Mouse (Mus musculus) lung, embryonic 15.5 days (tissue): ENCODE results near the gene Inpp4a. TPM values are rescaled to one million over a fixed set of nuclear protein-coding genes. Genes with fewer than 3 reads are reported as not detected.

ENCODE experiments used
- ATAC-seq: fragments of 200-750 bp; cut with Nextera tagmentation; 2 replicates; pipeline ENCODE4 v1.8.0; 2017; ENCODE audit warnings: moderate number of reproducible peaks, borderline replicate concordance; ENCODE audit not compliant: low FRiP score, low TSS enrichment; ENCODE audit errors: extremely low read depth
- H3K27ac ChIP-seq: fragments of 300-500 bp; sonication (generic); 2 replicates; pipeline ENCODE4 v1.5.1; 2015; ENCODE audit warnings: moderate library complexity, mild to moderate bottlenecking, inconsistent platforms
- H3K27me3 ChIP-seq: fragments of 300-500 bp; sonication (generic); 2 replicates; pipeline ENCODE4 v1.6.1; 2015; ENCODE audit warnings: inconsistent platforms
- H3K36me3 ChIP-seq: fragments of 300-500 bp; sonication (generic); 2 replicates; pipeline ENCODE4 v1.6.1; 2015; ENCODE audit warnings: inconsistent platforms
- H3K4me1 ChIP-seq: fragments of 300-500 bp; sonication (generic); 2 replicates; pipeline ENCODE4 v1.6.1; 2015; ENCODE audit warnings: inconsistent platforms
- H3K4me2 ChIP-seq: fragments of 300-500 bp; sonication (generic); 2 replicates; pipeline ENCODE4 v1.6.1; 2015; ENCODE audit warnings: inconsistent platforms, mild to moderate bottlenecking, moderate library complexity
- H3K4me3 ChIP-seq: fragments of 300-500 bp; sonication (generic); 2 replicates; pipeline ENCODE4 v1.5.1; 2015; ENCODE audit warnings: mild to moderate bottlenecking, inconsistent platforms
- H3K9ac ChIP-seq: fragments of 300-500 bp; sonication (generic); 2 replicates; pipeline ENCODE4 v1.6.1; 2015; ENCODE audit warnings: inconsistent platforms
- H3K9me3 ChIP-seq: fragments of 300-500 bp; sonication (generic); 2 replicates; pipeline ENCODE4 v1.6.1; 2016; ENCODE audit warnings: inconsistent platforms
- WGBS: fragments of 180-500 bp; shearing (Covaris S2); methylation state at CpG from one replicate; pipeline ENCODE4 v1.1.7; 2015; 5-methylcytosine and 5-hydroxymethylcytosine counted together
- polyA plus RNA-seq: library from polyadenylated mRNA; unstranded; fragments of >200 nt; fragmentation: Nextera tagmentation; extraction: Ambion mirVana; gene quantifications from 2 replicates; pipeline ENCODE4 v1.2.1, GENCODE M21; 2015

Gene Inpp4a
- polyA plus RNA-seq, 1 experiment from 2014 or later, result 13.6 TPM

GRCm38 (mm10) chr1:37429366-37430296, 130.0 kb downstream of the Inpp4a start, which contains the start of the genes Coa5 and Unc50:
Gene Coa5 (minus strand): TSS chr1:37430103.
Gene Unc50 (plus strand): TSS chr1:37430139.
- H3K27me3 ChIP-seq, result no peaks in the 10 kb centered on the region
- 2% methylated on average over 57 of the region's 57 CpGs for WGBS
- H3K4me2 ChIP-seq, result peak within 1 kb of the TSS; percentile 77
- peak; percentile 98 for ATAC-seq
- H3K9me3 ChIP-seq, result no peaks in the 10 kb centered on the region
- H3K4me3 ChIP-seq, result peak within 1 kb of the TSS; percentile 91
- H3K4me1 ChIP-seq, result peaks cover 24% of the 10 kb centered on the region
- H3K27ac ChIP-seq, result peak within 1 kb of the TSS; percentile 69
- peaks cover 37% of the 10 kb centered on the region for H3K36me3 ChIP-seq
- H3K9ac ChIP-seq, result peak within 1 kb of the TSS; percentile 96

- Histone ChIP-seq H3K4me3 (peak overlapping the region; percentile 91), H3K9me3 (no peaks in the 10 kb centered on the region), H3K4me1 (peaks cover 24% of the 10 kb centered on the region), H3K27ac (peak overlapping the region; percentile 69), H3K9ac (peak overlapping the region; percentile 96), H3K4me2 (peak overlapping the region; percentile 77), H3K36me3 (peaks cover 37% of the 10 kb centered on the region), H3K27me3 (no peaks in the 10 kb centered on the region)
- ATAC-seq, result peak; percentile 23; the same call in 1 of the 2 replicates
- WGBS, result under 1% methylated on average over 40 of the region's 40 CpGs
Observed at GRCm38 (mm10) chr1:37430297-37430840, 130.7 kb downstream of the Inpp4a start.

- WGBS, result 91% methylated on average over 3 of the region's 3 CpGs
- no peak for ATAC-seq
- peaks cover 66% of the 10 kb centered on the region for H3K36me3 ChIP-seq
- peaks cover 7% of the 10 kb centered on the region for H3K4me1 ChIP-seq
- no peak overlapping the region for H3K4me2 ChIP-seq
- H3K9me3 ChIP-seq, result no peaks in the 10 kb centered on the region
- no peak overlapping the region for H3K9ac ChIP-seq
- H3K4me3 ChIP-seq, result no peak overlapping the region
- H3K27me3 ChIP-seq, result no peaks in the 10 kb centered on the region
- no peak overlapping the region for H3K27ac ChIP-seq
Observed at GRCm38 (mm10) chr1:37436419-37436818, 136.8 kb downstream of the Inpp4a start.

GRCm38 (mm10) chr1:37442848-37443835, 143.5 kb downstream of the Inpp4a start:
- 89% methylated on average over 16 of the region's 16 CpGs for WGBS
- no peak overlapping the region for H3K4me3 ChIP-seq
- no peak overlapping the region for H3K9ac ChIP-seq
- H3K27me3 ChIP-seq, result no peaks in the 10 kb centered on the region
- no peak overlapping the region for H3K4me2 ChIP-seq
- no peaks in the 10 kb centered on the region for H3K4me1 ChIP-seq
- no peak overlapping the region for H3K27ac ChIP-seq
- ATAC-seq, result no peak
- H3K36me3 ChIP-seq, result peaks cover 22% of the 10 kb centered on the region
- H3K9me3 ChIP-seq, result no peaks in the 10 kb centered on the region

GRCm38 (mm10) chr1:37448361-37449095, 148.9 kb downstream of the Inpp4a start:
- Histone ChIP-seq H3K27me3 (no peaks in the 10 kb centered on the region), H3K9me3 (no peaks in the 10 kb centered on the region), H3K9ac (no peak overlapping the region), H3K27ac (no peak overlapping the region), H3K4me1 (no peaks in the 10 kb centered on the region), H3K4me3 (no peak overlapping the region), H3K4me2 (no peak overlapping the region), H3K36me3 (no peaks in the 10 kb centered on the region)
- 73% methylated on average over 10 of the region's 10 CpGs for WGBS
- ATAC-seq, result no peak

GRCm38 (mm10) chr1:37451270-37451669, 151.6 kb downstream of the Inpp4a start:
- Histone ChIP-seq H3K9ac (no peak overlapping the region), H3K36me3 (no peaks in the 10 kb centered on the region), H3K9me3 (no peaks in the 10 kb centered on the region), H3K4me3 (no peak overlapping the region), H3K27ac (no peak overlapping the region), H3K27me3 (no peaks in the 10 kb centered on the region), H3K4me1 (no peaks in the 10 kb centered on the region), H3K4me2 (no peak overlapping the region)
- ATAC-seq, result no peak
- WGBS, result 88% methylated on average over 8 of the region's 8 CpGs

- ATAC-seq, result no peak
- H3K4me1 ChIP-seq, result no peaks in the 10 kb centered on the region
- no peaks in the 10 kb centered on the region for H3K9me3 ChIP-seq
- H3K4me3 ChIP-seq, result no peak overlapping the region
- no peaks in the 10 kb centered on the region for H3K27me3 ChIP-seq
- 88% methylated on average over 7 of the region's 7 CpGs for WGBS
- H3K36me3 ChIP-seq, result no peaks in the 10 kb centered on the region
- no peak overlapping the region for H3K4me2 ChIP-seq
- no peak overlapping the region for H3K9ac ChIP-seq
- H3K27ac ChIP-seq, result no peak overlapping the region
Observed at GRCm38 (mm10) chr1:37457546-37457945, 157.9 kb downstream of the Inpp4a start.

Other genes with a start within 250 kb of the Inpp4a start
- gene Cnga3, start 85.4 kb upstream of the Inpp4a start, polyA plus RNA-seq, result not detected in 2 replicates
- 40.1 and 41.4 TPM in 2 replicates for gene Coa5, start 130.2 kb downstream of the Inpp4a start, polyA plus RNA-seq
- gene Unc50, start 130.3 kb downstream of the Inpp4a start, polyA plus RNA-seq, result 140 and 142 TPM in 2 replicates
- 5.7 and 6.3 TPM in 2 replicates for gene Mgat4a, start 241.2 kb downstream of the Inpp4a start, polyA plus RNA-seq